In genomic region chr16:13183182-13183742, GRCm38 (mm10) we compare ENCODE assay signal across 22 mouse cellular contexts.
A peak's percentile ranks its signal among the peaks of the same experiment; 100 is the strongest.
DNase-seq lines count a peak whose midpoint lies in the region; ATAC-seq lines count a peak whose summit lies in the region.
"Had no signal": no experiment of that assay in that cellular context is flagged by ENCODE, and none has a peak within 500 bp of the region (broad histone marks: within the 10 kb centered on the region; RNA-seq: fewer than 3 reads in every experiment).

No protein-coding gene starts in this region.

- WGBS in forebrain, embryonic 11.5 days = 86% methylated on average over 4 of the region's 4 CpGs
- WGBS in forebrain, embryonic 13.5 days = 89% methylated on average over 4 of the region's 4 CpGs
- 82% methylated on average over 4 of the region's 4 CpGs for WGBS in heart, embryonic 10.5 days

- H3K4me3 ChIP-seq in forebrain, embryonic 11.5 days (ENCODE audit: low read depth, low read length) = no peak overlapping the region
- no peak overlapping the region for H3K4me3 ChIP-seq in forebrain, embryonic 13.5 days
- H3K4me3 ChIP-seq in heart, embryonic 10.5 days = no peak overlapping the region

- H3K4me2 ChIP-seq in forebrain, embryonic 11.5 days (ENCODE audit: low read depth, low read length, severe bottlenecking) = no peak overlapping the region
- no peak overlapping the region for H3K4me2 ChIP-seq in forebrain, embryonic 13.5 days

- no peak overlapping the region for H3K27ac ChIP-seq in forebrain, embryonic 11.5 days (ENCODE audit: low read depth, low read length)
- H3K27ac ChIP-seq in forebrain, embryonic 13.5 days = no peak overlapping the region
- no peak overlapping the region for H3K27ac ChIP-seq in heart, embryonic 10.5 days

- no peaks in the 10 kb centered on the region for H3K27me3 ChIP-seq in forebrain, embryonic 11.5 days (ENCODE audit: control insufficient read depth, insufficient read depth, low read length)
- H3K27me3 ChIP-seq in forebrain, embryonic 13.5 days = no peaks in the 10 kb centered on the region
- H3K27me3 ChIP-seq in heart, embryonic 10.5 days (ENCODE audit: insufficient read depth, poor library complexity, severe bottlenecking) = no peaks in the 10 kb centered on the region
- H3K27me3 ChIP-seq: CH12.LX, Patski had no signal

- ATAC-seq in forebrain, embryonic 11.5 days (replicated peaks; ENCODE audit: low FRiP score) = no peak
- no peak for ATAC-seq in forebrain, embryonic 13.5 days
- ATAC-seq: activated CD4-positive, CD25-positive, alpha-beta regulatory T cell, adult 4 months; CD4-positive, CD25-positive, alpha-beta regulatory T cell, adult 4 months; Patski had no signal

- H3K9me3 ChIP-seq in forebrain, embryonic 11.5 days (ENCODE audit: control insufficient read depth, low read length) = no peaks in the 10 kb centered on the region
- H3K9me3 ChIP-seq in forebrain, embryonic 13.5 days (replicated peaks) = no peaks in the 10 kb centered on the region
- H3K9me3 ChIP-seq in heart, embryonic 10.5 days = 0 out of 2 replicates have a peak, but pooled peaks cover 2% of the 10 kb centered on the region
- H3K9me3 ChIP-seq: G1E had no signal

- H3K9ac ChIP-seq in forebrain, embryonic 11.5 days (ENCODE audit: low read length) = no peak overlapping the region
- no peak overlapping the region for H3K9ac ChIP-seq in forebrain, embryonic 13.5 days

- DNase-seq in forebrain, embryonic 11.5 days (ENCODE audit: low spot score) = peak; percentile 11
- DNase-seq in heart, adult 11 months = peak; percentile 73
- DNase-seq in heart, postnatal 4 days = no peak
- DNase-seq in heart, embryonic 10.5 days (ENCODE audit: low spot score) = peak; percentile 62
- DNase-seq in heart, postnatal 14 days = no peak
- DNase-seq in testis, postnatal 10 days (ENCODE audit: low spot score) = peak; percentile 25
- no peak for DNase-seq in testis, postnatal 14 days (ENCODE audit: low spot score)
- DNase-seq: adrenal gland, adult 2 months; adrenal gland, adult 8-10 months; adrenal gland, postnatal 10 days; adrenal gland, postnatal 14 days; adrenal gland, postnatal 25 days; adrenal gland, postnatal 36 days; B cell, adult 2 months; cerebellum, adult 11 months; cerebellum, adult 11-12 months had no signal

- no peaks in the 10 kb centered on the region for H3K36me3 ChIP-seq in forebrain, embryonic 11.5 days (ENCODE audit: control insufficient read depth, insufficient read depth, low read length)
- H3K36me3 ChIP-seq in forebrain, embryonic 13.5 days (ENCODE audit: poor library complexity, severe bottlenecking) = no peaks in the 10 kb centered on the region
- H3K36me3 ChIP-seq in heart, embryonic 10.5 days = no peaks in the 10 kb centered on the region
- H3K36me3 ChIP-seq: G1E had no signal

- intact Hi-C loops in heart, postnatal 14 days (cut with DNase I) = no loop called here

- H3K4me1 ChIP-seq in forebrain, embryonic 11.5 days (replicated peaks; ENCODE audit: control insufficient read depth, insufficient read depth, low read length) = no peaks in the 10 kb centered on the region
- H3K4me1 ChIP-seq in forebrain, embryonic 13.5 days = no peaks in the 10 kb centered on the region
- H3K4me1 ChIP-seq in heart, embryonic 10.5 days = no peaks in the 10 kb centered on the region

Comparison
In these comparisons a context has a peak if more than half of its experiments do, and no peak if none do; other contexts are left out.
1. DNase-seq: peak in forebrain, embryonic 11.5 days (single experiment), heart, adult 11 months (single experiment), heart, embryonic 10.5 days (single experiment) and testis, postnatal 10 days (single experiment); none in heart, postnatal 4 days (single experiment), heart, postnatal 14 days (0 of 2) and testis, postnatal 14 days (single experiment).